Mouse (Mus musculus) T-helper 1 cell (primary cell): ENCODE data around the gene Vps13d.

Source experiments
- in situ Hi-C: fragments of 300-600 bp; cut with MboI, MseI; formaldehyde crosslinking; loops from one replicate; pipeline ENCODE4 v1.15.1; 2025; ENCODE audit warnings: high pct_unique_total_duplicates

Vps13d gene

DNA sequence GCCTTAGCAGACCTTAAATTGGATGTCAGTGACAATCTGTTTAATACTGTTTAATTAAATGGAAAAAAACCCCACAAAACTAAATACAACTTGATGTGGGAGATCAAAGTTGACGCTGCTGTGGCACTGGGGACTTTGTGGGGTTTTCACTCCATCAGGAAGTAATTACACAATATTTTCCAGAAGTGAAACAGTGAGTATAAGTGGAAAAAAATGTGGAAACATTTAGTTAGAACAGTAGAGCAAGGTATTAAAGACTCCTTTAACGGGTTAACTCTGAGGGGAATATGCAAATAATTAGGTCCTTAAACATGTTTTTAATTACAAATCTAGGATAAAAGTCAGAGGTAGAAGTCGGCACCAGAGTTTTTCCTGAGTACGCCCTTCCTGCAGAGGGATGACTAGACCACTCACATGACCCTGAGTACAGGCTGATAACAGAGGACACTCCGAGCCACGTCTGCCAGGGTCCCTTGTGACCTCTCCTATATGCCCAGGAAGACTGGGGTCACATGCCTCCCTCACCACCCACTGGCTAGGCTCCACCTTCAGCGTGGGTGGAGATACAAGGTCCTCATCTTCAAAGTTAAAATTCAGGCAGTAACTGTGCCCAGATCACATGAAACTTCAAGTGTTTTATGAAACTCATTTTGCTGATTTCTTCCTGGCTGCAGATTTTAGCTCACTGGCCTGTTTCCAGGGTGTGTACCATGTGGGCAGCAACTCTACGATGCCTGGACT lies 213.8 kb downstream of the Vps13d start:
- in situ Hi-C loops: loop anchor here (10.0 kb wide), 1 partner anchor 324 kb away; no protein-coding TSS in a partner anchor

DNA sequence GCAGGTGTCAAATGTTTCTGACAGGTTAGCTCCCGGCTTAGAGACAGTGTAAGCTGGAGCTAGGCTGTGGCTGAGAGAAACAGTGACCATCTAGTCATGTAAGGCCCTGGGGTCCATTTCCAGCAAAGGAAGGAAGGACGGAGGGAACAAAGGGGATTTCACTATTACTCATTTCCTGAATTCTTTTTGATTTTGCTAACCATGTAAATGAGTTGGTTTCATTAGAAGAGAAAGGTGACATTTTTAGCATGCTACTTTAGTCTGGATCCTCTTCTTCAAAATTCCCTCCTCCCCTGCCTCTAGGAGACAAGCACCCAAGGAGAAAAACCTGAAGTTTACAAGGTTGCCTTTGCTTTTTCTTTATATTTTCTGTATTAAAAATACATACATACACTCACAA lies 214.7 kb downstream of the Vps13d start:
- in situ Hi-C loops: loop anchor here (10.0 kb wide), 1 partner anchor 325 kb away; no protein-coding TSS in a partner anchor

DNA sequence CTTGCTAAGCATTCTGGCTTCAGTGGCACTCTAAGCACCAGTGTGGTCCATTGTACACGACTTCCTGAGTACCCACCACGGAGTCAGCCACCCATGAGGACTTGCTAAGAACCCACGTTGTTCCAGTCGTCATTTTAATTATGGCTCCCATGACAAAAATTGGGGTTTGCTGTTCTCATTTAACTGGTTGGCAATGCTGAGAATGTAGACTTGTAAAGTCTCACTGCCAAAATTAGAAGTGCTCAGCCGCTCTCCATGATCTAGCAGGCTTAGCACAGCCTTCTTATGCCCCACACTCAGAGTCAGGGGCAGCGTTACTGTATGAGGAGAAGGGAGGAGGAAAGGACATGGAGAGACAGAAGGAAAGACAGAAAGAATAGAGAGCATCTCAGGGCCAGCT lies 216.8 kb downstream of the Vps13d start:
- in situ Hi-C loops: loop anchor here (5.0 kb wide), 1 partner anchor 71 kb away; no protein-coding TSS in a partner anchor

DNA sequence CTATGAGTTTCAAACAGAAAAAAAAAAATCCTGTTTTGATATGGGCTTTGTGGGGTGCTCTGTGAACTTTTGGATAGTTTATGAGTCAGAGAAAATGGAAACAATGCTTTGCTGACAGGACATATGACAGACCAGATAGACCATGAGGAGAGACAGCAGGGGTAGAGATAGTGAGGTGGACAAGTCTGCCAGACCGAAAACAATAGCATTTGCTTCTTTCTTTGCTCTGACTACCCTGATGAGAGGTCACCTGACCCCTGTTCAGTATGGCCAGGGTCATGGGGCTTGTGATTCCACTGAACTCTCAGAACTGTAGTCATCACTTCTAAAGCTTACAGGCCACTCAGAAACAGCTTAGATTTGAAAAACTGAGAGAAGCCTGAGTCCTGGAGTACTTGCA lies 217.7 kb downstream of the Vps13d start:
- in situ Hi-C loops: loop anchor here (5.0 kb wide), 1 partner anchor 70 kb away; no protein-coding TSS in a partner anchor

DNA sequence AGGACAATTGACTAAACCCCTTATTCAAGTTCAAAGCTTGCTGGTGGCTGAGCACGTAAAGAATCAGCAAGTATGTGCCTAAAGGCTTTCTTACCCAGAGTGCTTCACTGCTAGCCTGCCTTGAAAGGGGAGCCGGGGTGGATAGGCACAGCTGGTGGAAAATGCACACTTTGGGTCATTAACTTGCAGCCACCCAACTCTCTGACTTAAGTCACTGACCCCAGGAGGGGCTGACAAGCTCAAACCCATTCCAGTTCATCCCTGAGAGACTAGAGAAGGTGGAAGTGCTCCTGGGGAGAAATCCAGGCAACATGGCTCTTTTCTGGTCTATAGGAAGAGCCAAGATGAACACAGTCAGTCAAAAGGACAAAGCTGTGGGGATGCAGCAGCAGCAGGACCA lies 219.3 kb downstream of the Vps13d start:
- in situ Hi-C loops: loop anchor here (5.0 kb wide), 1 partner anchor 68 kb away; no protein-coding TSS in a partner anchor

DNA sequence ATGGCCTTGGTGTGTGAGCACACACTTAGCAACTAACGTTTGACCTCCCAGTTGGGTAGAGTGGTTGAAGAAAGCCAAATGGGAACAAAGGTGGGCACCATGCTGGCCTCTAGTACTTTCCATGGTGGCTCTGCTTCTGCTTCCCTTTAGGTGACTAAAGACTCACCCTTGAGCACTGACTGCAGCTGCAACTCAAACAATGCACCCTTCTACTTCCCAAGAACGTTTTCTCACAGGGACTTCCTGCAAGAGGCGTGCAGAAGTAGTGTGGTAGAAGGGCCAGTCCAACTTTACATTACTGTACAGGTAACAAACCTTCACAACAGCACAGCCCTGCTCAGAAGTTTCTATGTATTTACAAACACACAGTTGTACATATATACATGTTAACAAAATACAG lies 220.3 kb downstream of the Vps13d start:
- in situ Hi-C loops: no loop called here

DNA sequence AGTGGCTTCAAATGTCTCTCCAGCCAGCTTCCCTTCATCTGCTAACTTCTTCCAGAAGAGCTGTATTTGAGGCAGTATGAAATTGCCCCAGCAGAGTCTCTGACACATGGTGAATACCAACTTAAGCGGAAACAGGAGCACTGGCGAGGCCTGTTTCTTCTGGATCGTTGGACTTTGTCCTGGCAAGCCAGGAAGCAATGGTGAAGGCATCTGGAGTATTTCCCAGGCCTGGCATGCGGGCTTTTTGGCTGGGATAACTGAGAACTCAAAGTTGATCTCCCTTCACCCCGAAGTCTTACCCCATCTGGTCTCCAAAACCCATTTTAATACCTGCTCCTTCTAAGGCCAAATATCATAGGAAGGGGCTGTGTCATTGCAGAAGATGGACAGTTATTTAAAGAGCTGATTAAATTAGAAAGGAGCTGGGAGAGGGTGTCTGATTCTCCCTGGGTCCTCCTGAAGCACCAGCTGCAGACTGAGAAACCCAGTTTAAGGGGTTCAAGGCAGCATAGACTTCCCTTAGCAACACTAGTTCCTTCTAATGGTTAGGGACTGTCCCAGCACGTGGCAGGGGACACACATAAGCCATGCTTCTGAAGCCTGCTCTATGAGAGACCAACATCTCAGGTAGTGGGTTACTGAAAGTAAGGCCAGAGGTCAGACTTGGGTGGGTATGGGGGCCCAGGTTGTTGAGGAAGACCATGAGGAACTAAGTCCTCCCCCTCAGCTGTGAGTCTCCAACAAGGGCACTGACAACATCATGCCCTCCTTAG lies 221.7 kb downstream of the Vps13d start:
- in situ Hi-C loops: no loop called here

DNA sequence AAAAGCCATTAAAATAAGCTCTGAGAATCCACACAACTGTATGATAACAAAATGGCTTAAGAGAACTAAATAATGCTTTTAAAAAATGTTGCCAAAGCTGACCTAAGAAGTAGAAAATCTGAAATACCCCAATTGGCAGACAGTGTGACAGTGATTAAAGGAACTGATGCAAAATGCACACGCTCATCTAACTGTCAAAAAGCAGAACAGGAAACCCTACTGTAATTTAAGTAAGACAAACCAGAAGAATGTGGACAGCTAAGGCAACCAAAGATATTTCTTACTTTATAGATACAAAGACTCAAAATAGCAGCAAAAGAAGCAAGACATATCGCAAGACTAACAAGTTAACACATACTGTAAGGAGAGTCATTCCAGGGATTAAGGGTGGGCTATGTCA lies 223.8 kb downstream of the Vps13d start:
- in situ Hi-C loops: no loop called here

DNA sequence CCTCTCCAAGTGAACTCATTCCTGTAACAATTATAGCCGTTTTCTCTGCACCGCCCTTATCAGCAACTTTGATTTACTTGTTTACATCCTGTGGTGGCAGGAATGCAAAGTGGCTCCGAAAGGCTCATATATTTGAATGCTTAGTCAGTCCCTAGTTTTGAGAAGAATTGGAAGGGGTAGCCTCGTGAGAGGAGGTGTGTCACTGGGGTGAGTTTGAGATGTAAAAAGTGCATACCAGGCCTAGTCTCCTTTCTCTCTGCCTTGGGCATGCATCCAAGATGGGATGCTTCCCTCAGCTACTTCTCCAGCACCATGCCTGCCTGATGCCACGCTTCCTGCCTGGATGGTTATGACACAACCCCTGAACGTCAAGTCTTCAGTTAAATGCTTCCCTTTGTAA lies 225.8 kb downstream of the Vps13d start:
- in situ Hi-C loops: no loop called here

DNA sequence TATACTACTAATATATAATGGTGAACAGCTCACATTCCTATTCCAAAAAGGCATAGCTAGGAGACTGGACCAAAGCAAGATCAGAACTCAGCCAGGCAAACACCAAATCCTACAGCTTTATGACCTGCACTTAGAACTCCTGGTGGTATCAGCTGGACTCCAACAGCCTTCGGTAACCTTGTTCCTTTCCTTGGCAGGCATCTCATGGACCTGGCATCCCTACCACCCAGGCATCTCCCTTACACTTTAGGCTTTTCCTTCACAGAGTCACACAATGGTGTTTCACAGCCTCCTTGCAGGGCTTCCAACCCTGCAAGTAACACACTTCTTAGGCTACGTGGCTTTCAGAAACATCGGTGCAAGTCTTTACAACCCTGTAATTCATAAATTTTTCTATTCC lies 226.4 kb downstream of the Vps13d start:
- in situ Hi-C loops: no loop called here

DNA sequence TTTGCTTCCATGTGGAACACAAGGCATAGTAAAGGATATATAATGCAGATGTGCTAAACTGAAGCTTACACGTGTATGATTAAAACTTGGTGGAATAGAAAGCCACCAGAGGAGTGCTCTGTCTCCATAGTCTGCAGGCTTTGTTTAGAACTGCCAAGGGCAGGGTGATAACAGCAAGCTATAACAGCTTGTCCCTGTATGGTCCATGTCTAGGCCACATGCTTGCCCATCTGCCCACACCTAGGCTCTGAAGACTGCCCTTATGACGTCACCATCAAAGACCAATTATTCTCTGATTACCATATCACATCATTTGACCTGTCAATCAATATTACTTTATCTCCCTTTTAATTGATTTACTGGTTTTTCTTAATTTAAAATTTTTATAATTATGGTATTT lies 229.6 kb downstream of the Vps13d start:
- in situ Hi-C loops: no loop called here

DNA sequence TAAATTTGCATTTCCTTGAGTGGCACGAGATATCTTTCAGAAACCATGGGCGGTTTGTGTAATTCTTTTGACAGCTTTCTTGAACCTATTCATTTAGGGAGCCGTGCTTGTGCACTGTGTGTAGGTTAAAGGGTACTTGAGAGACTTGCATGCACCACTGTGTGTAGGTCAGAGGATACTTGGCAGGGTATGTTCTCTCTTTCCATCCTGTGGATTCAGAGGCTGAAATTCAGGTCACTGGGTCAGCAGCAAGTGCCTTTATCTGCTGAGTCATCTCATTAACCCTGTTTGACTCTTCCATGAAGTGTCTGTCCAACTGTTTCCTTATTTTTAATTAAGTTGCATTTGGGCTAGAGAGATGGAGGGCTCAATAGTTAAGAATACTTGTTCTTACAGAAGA lies 233.1 kb downstream of the Vps13d start:
- in situ Hi-C loops: no loop called here

DNA sequence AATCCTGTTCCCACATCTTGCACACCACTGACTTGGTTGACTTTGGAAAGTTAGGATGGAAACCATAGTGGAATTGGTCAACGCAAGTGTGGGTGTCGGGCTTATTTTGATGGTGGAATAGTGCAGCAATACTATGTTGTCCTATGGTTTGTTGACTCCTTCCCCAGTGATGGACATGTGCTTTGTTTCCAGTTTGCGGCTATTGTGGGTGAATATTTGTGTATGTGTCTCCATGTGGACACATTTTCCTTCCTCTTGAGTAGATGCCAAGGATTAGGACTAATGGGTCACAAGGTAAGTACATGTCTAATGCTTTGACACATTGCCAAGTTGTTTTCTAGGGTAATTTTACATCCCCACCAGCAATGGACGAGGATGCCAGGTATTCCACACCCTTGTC lies 233.6 kb downstream of the Vps13d start:
- in situ Hi-C loops: no loop called here

DNA sequence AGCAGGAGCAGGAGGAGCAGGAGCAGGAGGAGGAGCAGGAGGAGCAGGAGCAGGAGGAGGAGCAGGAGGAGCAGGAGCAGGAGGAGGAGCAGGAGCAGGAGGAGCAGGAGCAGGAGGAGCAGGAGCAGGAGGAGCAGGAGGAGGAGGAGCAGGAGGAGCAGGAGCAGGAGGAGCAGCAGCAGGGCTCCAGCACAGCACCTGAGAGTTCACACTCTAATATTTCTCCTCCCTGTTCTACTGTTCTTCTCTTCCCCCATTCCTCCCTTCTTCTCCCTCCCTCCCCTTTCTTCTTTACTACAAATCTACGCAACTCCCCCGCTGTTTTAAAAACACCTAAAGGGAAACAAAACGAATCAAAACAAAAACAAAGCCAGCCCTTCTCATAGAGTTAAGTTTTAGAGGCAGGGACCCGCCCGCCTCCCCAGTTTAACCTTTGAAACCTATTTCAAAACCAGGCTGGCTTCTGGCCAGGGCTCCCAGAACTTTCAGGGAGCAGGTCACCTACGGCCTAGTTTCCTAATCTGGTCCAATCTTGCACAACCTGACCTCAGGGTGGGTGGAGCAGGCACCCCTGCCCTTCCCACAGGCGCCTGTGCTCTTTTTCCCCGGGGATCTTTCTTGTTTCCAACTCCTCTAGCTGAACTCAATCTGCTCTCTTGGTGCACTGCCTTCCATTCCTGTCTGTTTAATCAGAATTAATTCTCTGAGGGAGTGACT lies 234.5 kb downstream of the Vps13d start:
- in situ Hi-C loops: no loop called here

DNA sequence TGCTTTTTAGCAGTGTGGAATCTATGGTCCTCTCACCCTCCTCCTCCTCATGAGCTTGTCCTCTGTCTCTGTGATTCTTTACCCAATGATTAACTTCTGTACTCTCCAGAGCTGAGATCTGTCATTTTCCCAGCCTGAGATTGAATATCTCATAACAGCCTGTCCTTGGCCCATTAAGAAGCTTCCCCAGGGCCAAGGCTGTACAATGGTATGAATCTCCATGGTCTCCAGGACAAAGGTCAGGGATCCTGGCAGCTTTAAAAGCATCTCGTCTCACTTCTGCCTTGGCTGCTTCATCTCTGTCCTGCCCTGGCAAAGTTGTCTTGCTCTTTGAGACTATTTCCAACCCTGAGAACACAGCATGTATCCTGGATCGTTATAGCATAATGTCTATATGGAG lies 237.1 kb downstream of the Vps13d start:
- in situ Hi-C loops: no loop called here

DNA sequence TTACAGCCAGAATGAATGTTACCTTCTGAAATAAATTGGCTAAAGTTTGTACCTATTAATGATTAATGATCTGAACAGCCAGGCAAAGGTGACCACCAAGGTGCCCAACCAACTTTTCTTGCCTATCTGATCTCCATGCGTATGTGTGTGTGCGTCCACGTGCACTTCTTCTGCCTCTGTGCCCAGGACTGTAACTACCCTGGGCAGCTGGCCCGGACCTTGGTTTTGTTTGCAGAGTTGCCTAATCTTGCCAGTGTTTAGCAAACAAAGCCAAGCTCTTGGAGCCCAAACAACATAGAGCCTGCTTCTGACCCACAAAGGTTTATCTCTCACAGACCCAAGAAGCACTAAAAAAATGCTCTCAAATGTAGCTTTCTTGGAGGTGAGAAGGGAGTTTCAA lies 237.6 kb downstream of the Vps13d start:
- in situ Hi-C loops: no loop called here

DNA sequence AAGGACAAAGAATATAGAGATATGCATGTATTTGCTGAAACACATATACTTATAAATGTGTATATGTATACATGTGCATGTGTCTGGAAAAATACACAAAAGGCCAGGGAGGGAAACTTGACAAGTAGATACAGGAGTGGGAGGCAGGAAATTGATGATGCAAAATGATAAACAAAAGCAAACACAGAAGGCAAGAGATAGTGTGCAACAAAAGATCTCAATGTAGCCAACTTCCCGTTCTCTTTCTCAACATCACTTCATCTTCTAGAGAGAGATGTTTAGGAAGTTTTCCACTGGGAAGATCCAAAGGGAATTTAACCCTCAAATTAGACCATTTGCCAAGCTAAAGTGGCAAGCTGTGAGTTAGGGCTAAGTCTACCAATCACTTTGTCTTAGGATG lies 238.5 kb downstream of the Vps13d start:
- in situ Hi-C loops: no loop called here

DNA sequence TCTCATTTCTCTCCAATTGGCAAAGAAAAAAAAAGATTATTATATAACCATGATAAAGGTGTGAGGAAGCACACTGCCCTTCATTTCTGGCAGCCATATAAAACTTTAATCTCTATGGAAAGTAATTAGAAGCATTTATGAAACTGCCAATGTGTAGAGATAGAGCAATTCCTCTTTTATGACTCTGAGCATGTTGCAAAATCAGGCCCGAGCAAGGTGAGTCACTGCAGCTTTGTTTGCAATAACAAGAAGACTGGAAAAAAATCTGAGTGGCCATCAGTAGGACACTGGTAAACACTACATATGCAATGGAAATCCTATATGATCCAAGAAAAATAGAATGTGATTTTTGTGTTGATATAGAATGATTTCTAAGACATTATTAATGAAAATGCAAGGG lies 238.9 kb downstream of the Vps13d start:
- in situ Hi-C loops: no loop called here

DNA sequence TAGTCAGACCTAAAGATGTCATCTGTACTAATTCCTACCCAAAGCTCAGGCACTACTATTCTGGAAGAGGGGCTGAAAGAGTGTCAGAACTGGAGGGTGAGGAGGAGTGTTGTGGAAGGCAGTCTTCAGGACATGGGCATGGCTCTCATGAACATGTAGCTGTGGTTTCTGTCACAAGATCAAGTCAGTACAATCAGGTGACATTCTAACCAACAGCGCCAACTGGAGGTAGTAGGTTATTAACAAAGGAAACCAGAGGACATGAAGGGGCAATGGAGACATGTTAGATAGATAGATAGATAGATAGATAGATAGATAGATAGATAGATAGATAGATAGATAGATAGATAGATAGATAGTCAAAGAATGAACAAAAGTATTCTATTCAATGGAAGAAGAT lies 241.4 kb downstream of the Vps13d start:
- in situ Hi-C loops: no loop called here

DNA sequence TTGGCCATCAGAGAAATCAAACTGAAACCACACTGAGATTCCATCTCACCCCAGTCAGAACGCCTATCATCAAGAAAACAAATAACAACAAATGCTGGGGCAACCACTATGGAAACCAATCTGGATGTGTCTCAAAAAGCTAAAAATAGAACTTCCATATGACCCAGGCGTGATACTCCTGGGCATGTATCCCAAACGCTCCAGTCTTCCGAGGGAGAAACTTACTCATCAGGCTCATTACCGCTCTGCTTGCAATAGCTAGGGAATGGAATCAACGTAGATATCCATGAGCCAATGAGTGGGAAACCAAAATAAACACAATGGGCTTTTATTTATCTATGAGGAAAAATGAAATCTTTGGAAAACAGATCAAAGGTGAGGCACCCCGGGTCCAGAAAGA lies 242.9 kb downstream of the Vps13d start:
- in situ Hi-C loops: no loop called here

DNA sequence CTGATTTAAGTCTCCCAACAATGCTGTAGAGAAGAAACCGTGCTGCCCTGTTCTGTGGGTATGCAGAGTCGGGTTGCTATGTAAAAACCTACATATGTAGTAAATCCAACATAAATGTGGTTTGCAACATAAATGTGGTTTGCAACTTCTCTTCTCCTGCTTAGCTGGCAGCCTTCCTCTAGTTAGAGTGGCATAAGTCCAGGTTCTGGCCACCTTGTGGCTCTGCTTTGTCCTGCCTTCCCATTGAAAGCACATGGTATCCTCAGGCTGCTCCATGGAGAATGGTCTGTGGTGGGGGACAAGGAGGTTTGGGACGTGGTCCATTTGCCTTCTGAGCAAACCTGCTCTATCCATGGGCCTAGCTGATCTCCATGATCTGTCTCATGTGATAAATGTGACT lies 243.9 kb downstream of the Vps13d start:
- in situ Hi-C loops: no loop called here

DNA sequence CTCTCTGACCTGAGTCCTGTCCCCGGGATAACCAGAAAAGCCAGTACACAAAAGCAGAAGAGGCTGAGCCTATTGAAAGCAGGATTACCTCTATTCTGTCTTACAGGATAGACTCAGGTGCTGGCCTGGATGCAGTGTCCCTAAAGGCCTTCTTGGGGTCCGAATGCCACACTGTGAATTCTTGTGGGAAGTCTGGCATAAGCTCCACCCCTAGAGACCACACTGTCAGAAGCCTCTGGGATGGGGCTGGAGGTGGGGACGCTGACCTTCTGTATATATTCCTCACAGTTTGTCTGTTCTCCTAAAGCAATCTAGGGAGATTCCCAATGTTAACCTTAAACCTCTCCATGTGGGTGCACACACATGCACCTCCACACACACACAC lies 244.5 kb downstream of the Vps13d start:
- in situ Hi-C loops: no loop called here
